Comparison of ENCODE assay signal across 31 mouse cellular contexts in the genomic region with DNA sequence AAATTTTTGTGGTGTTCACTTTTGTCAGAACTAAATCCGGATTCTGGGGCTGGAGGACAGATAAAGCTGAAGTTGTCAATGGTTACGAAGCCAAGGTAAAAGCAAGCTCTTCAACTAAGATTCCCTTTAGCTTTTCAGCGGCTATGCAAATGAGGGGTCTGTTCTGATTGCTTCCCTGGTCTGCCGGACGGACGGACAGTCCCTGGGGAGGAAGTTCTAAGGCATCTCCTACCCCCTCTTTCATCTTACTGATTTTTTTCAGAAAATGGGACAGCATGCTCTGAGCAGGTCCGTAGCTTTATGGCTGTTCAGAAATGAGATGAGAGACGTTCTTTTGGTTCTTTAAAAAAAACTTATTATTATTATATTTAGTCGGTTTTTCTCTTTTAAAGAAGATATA. TPM values are rescaled to one million over a fixed set of nuclear protein-coding genes. Genes with fewer than 3 reads are reported as not detected.
A peak's percentile ranks its signal among the peaks of the same experiment; 100 is the strongest.
DNase-seq lines count a peak whose midpoint lies in the region; ATAC-seq and TF ChIP-seq lines count a peak whose summit lies in the region.
"Had no signal": no experiment of that assay in that cellular context is flagged by ENCODE, and none has a peak within 500 bp of the region (broad histone marks: within the 10 kb centered on the region; RNA-seq: fewer than 3 reads in every experiment).

No protein-coding gene starts in this region.

- dilution Hi-C loops in CH12.LX (cut with MboI; ENCODE audit: extremely low pct_ligation_motif_present, extremely low pct_unique_long_range_greater_than_20kb, low sequenced_read_pairs), result no loop called here

- H3K4me1 ChIP-seq in forebrain, embryonic 15.5 days, result peaks cover 23% of the 10 kb centered on the region
- peaks cover 8% of the 10 kb centered on the region for H3K4me1 ChIP-seq in forebrain, embryonic 11.5 days (replicated peaks; ENCODE audit: control insufficient read depth, insufficient read depth, low read length)
- peaks cover 25% of the 10 kb centered on the region for H3K4me1 ChIP-seq in hindbrain, embryonic 15.5 days (replicated peaks)
- H3K4me1 ChIP-seq in hindbrain, embryonic 12.5 days, result peaks cover 33% of the 10 kb centered on the region
- H3K4me1 ChIP-seq in midbrain, embryonic 10.5 days, result peaks cover 41% of the 10 kb centered on the region
- H3K4me1 ChIP-seq in midbrain, embryonic 16.5 days (ENCODE audit: control insufficient read depth, insufficient read depth, low read length), result peaks cover 12% of the 10 kb centered on the region; the same call in 1 of the 2 replicates
- H3K4me1 ChIP-seq in CH12.LX (ENCODE audit: control insufficient read depth in 1 of 2, insufficient read depth in 2 of 2), result peaks cover 5 to 13% of the 10 kb centered on the region in 2 experiments; a peak in 3 of 4 replicates

- TF ChIP-seq RAD21 in CH12.LX (IDR thresholded peaks at IDR 0.05; ENCODE audit: low read depth, low read length), result no peak

- no peak overlapping the region for H3K4me3 ChIP-seq in forebrain, embryonic 15.5 days
- H3K4me3 ChIP-seq in forebrain, embryonic 11.5 days (ENCODE audit: low read depth, low read length), result no peak overlapping the region
- H3K4me3 ChIP-seq in hindbrain, embryonic 15.5 days, result no peak overlapping the region
- no peak overlapping the region for H3K4me3 ChIP-seq in hindbrain, embryonic 12.5 days
- H3K4me3 ChIP-seq in midbrain, embryonic 10.5 days, result no peak overlapping the region
- H3K4me3 ChIP-seq in midbrain, embryonic 16.5 days (ENCODE audit: low read depth, low read length), result no peak overlapping the region
- no peak overlapping the region for H3K4me3 ChIP-seq in CH12.LX (replicated peaks in 1 of 3; ENCODE audit: low read depth in 2 of 3, low read length in 2 of 3, poor library complexity in 1 of 3)
- H3K4me3 ChIP-seq: erythroblast, embryonic 14.5 days had no signal

- H3K4me2 ChIP-seq in forebrain, embryonic 15.5 days (replicated peaks), result no peak overlapping the region; the same call in 1 of the 2 replicates
- no peak overlapping the region for H3K4me2 ChIP-seq in forebrain, embryonic 11.5 days (ENCODE audit: low read depth, low read length, severe bottlenecking)
- no peak overlapping the region for H3K4me2 ChIP-seq in hindbrain, embryonic 15.5 days
- no peak overlapping the region for H3K4me2 ChIP-seq in hindbrain, embryonic 12.5 days (replicated peaks)
- no peak overlapping the region for H3K4me2 ChIP-seq in midbrain, embryonic 16.5 days (ENCODE audit: low read length)
- H3K4me2 ChIP-seq in CH12.LX (ENCODE audit: insufficient read depth, low read depth, poor library complexity, severe bottlenecking), result no peak overlapping the region

- H3K27me3 ChIP-seq in forebrain, embryonic 15.5 days, result no peaks in the 10 kb centered on the region
- no peaks in the 10 kb centered on the region for H3K27me3 ChIP-seq in forebrain, embryonic 11.5 days (ENCODE audit: control insufficient read depth, insufficient read depth, low read length)
- no peaks in the 10 kb centered on the region for H3K27me3 ChIP-seq in hindbrain, embryonic 15.5 days
- no peaks in the 10 kb centered on the region for H3K27me3 ChIP-seq in hindbrain, embryonic 12.5 days
- peaks cover 7% of the 10 kb centered on the region; the same call in 1 of the 2 replicates for H3K27me3 ChIP-seq in midbrain, embryonic 10.5 days (ENCODE audit: low read depth, poor library complexity, severe bottlenecking)
- H3K27me3 ChIP-seq in midbrain, embryonic 16.5 days (ENCODE audit: control insufficient read depth, insufficient read depth, low read depth, low read length), result no peaks in the 10 kb centered on the region
- H3K27me3 ChIP-seq in CH12.LX (replicated peaks), result no peaks in the 10 kb centered on the region
- H3K27me3 ChIP-seq: forebrain, embryonic 13.5 days; limb, embryonic 15.5 days; liver, embryonic 15.5 days; Patski had no signal

- no peaks in the 10 kb centered on the region for H3K79me2 ChIP-seq in CH12.LX (replicated peaks; ENCODE audit: control insufficient read depth, extremely low read depth, insufficient read depth, poor library complexity, severe bottlenecking)

- no peak for ATAC-seq in forebrain, embryonic 15.5 days (replicated peaks)
- no peak for ATAC-seq in forebrain, embryonic 11.5 days (replicated peaks; ENCODE audit: low FRiP score)
- ATAC-seq in hindbrain, embryonic 15.5 days (ENCODE audit: low FRiP score, low read depth), result no peak
- ATAC-seq in hindbrain, embryonic 12.5 days (ENCODE audit: low FRiP score), result no peak
- ATAC-seq in midbrain, embryonic 16.5 days, result no peak
- ATAC-seq: CD4-positive, CD25-positive, alpha-beta regulatory T cell, adult 4 months; Patski had no signal

- no peaks in the 10 kb centered on the region for H3K9me3 ChIP-seq in forebrain, embryonic 15.5 days
- no peaks in the 10 kb centered on the region for H3K9me3 ChIP-seq in forebrain, embryonic 11.5 days (ENCODE audit: control insufficient read depth, low read length)
- H3K9me3 ChIP-seq in hindbrain, embryonic 15.5 days, result no peaks in the 10 kb centered on the region
- H3K9me3 ChIP-seq in hindbrain, embryonic 12.5 days (replicated peaks), result no peaks in the 10 kb centered on the region
- no peaks in the 10 kb centered on the region for H3K9me3 ChIP-seq in midbrain, embryonic 10.5 days (replicated peaks)
- H3K9me3 ChIP-seq in midbrain, embryonic 16.5 days (replicated peaks; ENCODE audit: control insufficient read depth, low read length, poor library complexity, severe bottlenecking), result no peaks in the 10 kb centered on the region
- H3K9me3 ChIP-seq in CH12.LX (replicated peaks; ENCODE audit: low read length), result no peaks in the 10 kb centered on the region
- H3K9me3 ChIP-seq: embryonic facial prominence, embryonic 13.5 days; forebrain, embryonic 13.5 days; G1E; limb, embryonic 15.5 days; liver, embryonic 15.5 days had no signal

- no peak for TF ChIP-seq EP300 in CH12.LX (IDR thresholded peaks at IDR 0.05; ENCODE audit: low read length)

- H3K27ac ChIP-seq in forebrain, embryonic 15.5 days (replicated peaks), result no peak overlapping the region; the same call in 1 of the 2 replicates
- no peak overlapping the region for H3K27ac ChIP-seq in forebrain, embryonic 11.5 days (ENCODE audit: low read depth, low read length)
- H3K27ac ChIP-seq in hindbrain, embryonic 15.5 days (replicated peaks), result 0 out of 2 replicates have a peak overlapping the region, but pooled peaks have one; percentile 21
- no peak overlapping the region for H3K27ac ChIP-seq in hindbrain, embryonic 12.5 days
- H3K27ac ChIP-seq in midbrain, embryonic 10.5 days (replicated peaks), result 0 out of 2 replicates have a peak overlapping the region, but pooled peaks have one; percentile 76
- no peak overlapping the region for H3K27ac ChIP-seq in midbrain, embryonic 16.5 days (ENCODE audit: low read length)
- no peak overlapping the region for H3K27ac ChIP-seq in CH12.LX (ENCODE audit: insufficient read depth, low read depth)
- H3K27ac ChIP-seq: embryonic facial prominence, embryonic 13.5 days; kidney, postnatal 0 days; limb, embryonic 15.5 days; liver, embryonic 15.5 days; stomach, postnatal 0 days had no signal

- in situ Hi-C loops in CH12.LX (cut with MboI; ENCODE audit: low pct_ligation_motif_present, low pct_unique_long_range_greater_than_20kb, low sequenced_read_pairs), result no loop called here

- 63% methylated on average over 9 of the region's 9 CpGs for WGBS in forebrain, embryonic 15.5 days
- 74% methylated on average over 9 of the region's 9 CpGs for WGBS in forebrain, embryonic 11.5 days
- WGBS in hindbrain, embryonic 15.5 days, result 44% methylated on average over 9 of the region's 9 CpGs
- 55% methylated on average over 9 of the region's 9 CpGs for WGBS in hindbrain, embryonic 12.5 days
- WGBS in midbrain, embryonic 10.5 days, result 61% methylated on average over 9 of the region's 9 CpGs
- 46% methylated on average over 9 of the region's 9 CpGs for WGBS in midbrain, embryonic 16.5 days

- no peak for TF ChIP-seq POLR2A in CH12.LX (IDR thresholded peaks at IDR 0.05; ENCODE audit: low read depth, low read length)

- no peak for DNase-seq in forebrain, embryonic 11.5 days (ENCODE audit: low spot score)
- DNase-seq in midbrain, embryonic 10.5 days (ENCODE audit: low spot score), result no peak
- no peak for DNase-seq in CH12.LX (ENCODE audit: extremely low read depth)
- no peak for DNase-seq in ovary, postnatal 14 days (ENCODE audit: low spot score)
- DNase-seq: right cerebral cortex, postnatal 14 days; thymus, adult 2 months had no signal

- peaks cover 62% of the 10 kb centered on the region for H3K36me3 ChIP-seq in forebrain, embryonic 15.5 days
- no peaks in the 10 kb centered on the region; the same call in 1 of the 2 replicates for H3K36me3 ChIP-seq in forebrain, embryonic 11.5 days (ENCODE audit: control insufficient read depth, insufficient read depth, low read length)
- peaks cover 60% of the 10 kb centered on the region for H3K36me3 ChIP-seq in hindbrain, embryonic 15.5 days
- peaks cover 69% of the 10 kb centered on the region for H3K36me3 ChIP-seq in hindbrain, embryonic 12.5 days
- H3K36me3 ChIP-seq in midbrain, embryonic 10.5 days, result peaks cover 66% of the 10 kb centered on the region
- peaks cover 30% of the 10 kb centered on the region for H3K36me3 ChIP-seq in midbrain, embryonic 16.5 days (ENCODE audit: control insufficient read depth, insufficient read depth, low read length)
- peaks cover 70 to 95% of the 10 kb centered on the region in 2 experiments for H3K36me3 ChIP-seq in CH12.LX (replicated peaks in 1 of 2; ENCODE audit: control insufficient read depth in 1 of 2, insufficient read depth in 1 of 2, low read length in 1 of 2)

- H3K9ac ChIP-seq in forebrain, embryonic 15.5 days (replicated peaks), result 0 out of 2 replicates have a peak overlapping the region, but pooled peaks have one; percentile 3
- no peak overlapping the region for H3K9ac ChIP-seq in forebrain, embryonic 11.5 days (ENCODE audit: low read length)
- H3K9ac ChIP-seq in hindbrain, embryonic 15.5 days, result no peak overlapping the region
- H3K9ac ChIP-seq in hindbrain, embryonic 12.5 days, result no peak overlapping the region; the same call in 1 of the 2 replicates
- no peak overlapping the region for H3K9ac ChIP-seq in midbrain, embryonic 16.5 days (ENCODE audit: low read depth, low read length)
- no peak overlapping the region for H3K9ac ChIP-seq in CH12.LX (ENCODE audit: insufficient read depth, low read depth)
- H3K9ac ChIP-seq: limb, embryonic 15.5 days; liver, embryonic 15.5 days had no signal

- TF ChIP-seq CTCF in CH12.LX (conservative IDR thresholded peaks at IDR 0.05 in 1 of 2, IDR thresholded peaks at IDR 0.05 in 1 of 2; ENCODE audit: low read depth in 2 of 2, low read length in 2 of 2), result no peak

RNA-seq across cellular contexts. Expression of a gene that starts 20.3 kb away (rescaled TPM):
- polyA plus RNA-seq in forebrain, embryonic 15.5 days (2015; fragmentation: Nextera tagmentation; extraction: Ambion mirVana), result 46.6 and 52.5 TPM in 2 replicates
- 39.3 and 41.5 TPM in 2 replicates for polyA plus RNA-seq in forebrain, embryonic 11.5 days (2014; fragmentation: Nextera tagmentation; extraction: Ambion mirVana)
- 51.2 and 52.8 TPM in 2 replicates for polyA plus RNA-seq in hindbrain, embryonic 15.5 days (2015; fragmentation: Nextera tagmentation; extraction: Ambion mirVana)
- polyA plus RNA-seq in hindbrain, embryonic 12.5 days (2016; fragmentation: Nextera tagmentation; extraction: Ambion mirVana), result 47.2 and 57.1 TPM in 2 replicates
- polyA plus RNA-seq in midbrain, embryonic 10.5 days (2016; fragmentation: Nextera tagmentation; extraction: Ambion mirVana), result 34.4 and 38.1 TPM in 2 replicates
- 48.4 and 54.1 TPM in 2 replicates for polyA plus RNA-seq in midbrain, embryonic 16.5 days (2015; fragmentation: Nextera tagmentation; extraction: Ambion mirVana)
- 19.3 and 22.1 TPM in 2 replicates for total RNA-seq in CH12.LX (2012; rRNA removed)
- total RNA-seq in CH12.LX (2014; rRNA removed), result 9.4 and 12.3 TPM in 2 replicates
- 25.5 and 29.4 TPM in 2 replicates for polyA plus RNA-seq in CH12.LX (2012; ENCODE audit: insufficient read length, low read depth)

RNA-seq across cellular contexts. Expression of a gene that starts 21.2 kb away (rescaled TPM):
- 31.4 and 32.8 TPM in 2 replicates for polyA plus RNA-seq in forebrain, embryonic 15.5 days (2015; fragmentation: Nextera tagmentation; extraction: Ambion mirVana)
- 61.8 and 71.8 TPM in 2 replicates for polyA plus RNA-seq in forebrain, embryonic 11.5 days (2014; fragmentation: Nextera tagmentation; extraction: Ambion mirVana)
- 35.8 and 36.2 TPM in 2 replicates for polyA plus RNA-seq in hindbrain, embryonic 15.5 days (2015; fragmentation: Nextera tagmentation; extraction: Ambion mirVana)
- polyA plus RNA-seq in hindbrain, embryonic 12.5 days (2016; fragmentation: Nextera tagmentation; extraction: Ambion mirVana), result 80.2 and 81.9 TPM in 2 replicates
- 50.1 and 54.0 TPM in 2 replicates for polyA plus RNA-seq in midbrain, embryonic 10.5 days (2016; fragmentation: Nextera tagmentation; extraction: Ambion mirVana)
- 24.3 and 29.0 TPM in 2 replicates for polyA plus RNA-seq in midbrain, embryonic 16.5 days (2015; fragmentation: Nextera tagmentation; extraction: Ambion mirVana)
- total RNA-seq in CH12.LX (2012; rRNA removed) (73.8 and 82.3 TPM in 2 replicates), CH12.LX (2014; rRNA removed) (80.8 and 89.4 TPM in 2 replicates)
- 121 and 123 TPM in 2 replicates for polyA plus RNA-seq in CH12.LX (2012; ENCODE audit: insufficient read length, low read depth)

RNA-seq across cellular contexts. Expression of a gene that starts 27.6 kb away (rescaled TPM):
- polyA plus RNA-seq in forebrain, embryonic 15.5 days (2015; fragmentation: Nextera tagmentation; extraction: Ambion mirVana), result 215 and 218 TPM in 2 replicates
- polyA plus RNA-seq in forebrain, embryonic 11.5 days (2014; fragmentation: Nextera tagmentation; extraction: Ambion mirVana), result 133 and 149 TPM in 2 replicates
- polyA plus RNA-seq in hindbrain, embryonic 15.5 days (2015; fragmentation: Nextera tagmentation; extraction: Ambion mirVana), result 266 and 286 TPM in 2 replicates
- 165 TPM in 2 replicates for polyA plus RNA-seq in hindbrain, embryonic 12.5 days (2016; fragmentation: Nextera tagmentation; extraction: Ambion mirVana)
- 133 and 143 TPM in 2 replicates for polyA plus RNA-seq in midbrain, embryonic 10.5 days (2016; fragmentation: Nextera tagmentation; extraction: Ambion mirVana)
- polyA plus RNA-seq in midbrain, embryonic 16.5 days (2015; fragmentation: Nextera tagmentation; extraction: Ambion mirVana), result 272 and 306 TPM in 2 replicates
- total RNA-seq in CH12.LX (2012; rRNA removed) (15.5 and 17.5 TPM in 2 replicates), CH12.LX (2014; rRNA removed) (39.1 and 39.7 TPM in 2 replicates)
- 31.4 and 35.5 TPM in 2 replicates for polyA plus RNA-seq in CH12.LX (2012; ENCODE audit: insufficient read length, low read depth)

RNA-seq across cellular contexts. Expression of a gene that starts 57.8 kb away (rescaled TPM):
- polyA plus RNA-seq in forebrain, embryonic 15.5 days (2015; fragmentation: Nextera tagmentation; extraction: Ambion mirVana), result not detected in 2 replicates
- polyA plus RNA-seq in forebrain, embryonic 11.5 days (2014; fragmentation: Nextera tagmentation; extraction: Ambion mirVana), result not detected in 2 replicates
- polyA plus RNA-seq in hindbrain, embryonic 15.5 days (2015; fragmentation: Nextera tagmentation; extraction: Ambion mirVana), result not detected in 2 replicates
- polyA plus RNA-seq in hindbrain, embryonic 12.5 days (2016; fragmentation: Nextera tagmentation; extraction: Ambion mirVana), result not detected in 2 replicates
- not detected in 2 replicates for polyA plus RNA-seq in midbrain, embryonic 10.5 days (2016; fragmentation: Nextera tagmentation; extraction: Ambion mirVana)
- not detected in 2 replicates for polyA plus RNA-seq in midbrain, embryonic 16.5 days (2015; fragmentation: Nextera tagmentation; extraction: Ambion mirVana)
- total RNA-seq in CH12.LX (2012; rRNA removed) (not detected in 2 replicates), CH12.LX (2014; rRNA removed) (not detected in 2 replicates)
- not detected in 2 replicates for polyA plus RNA-seq in CH12.LX (2012; ENCODE audit: insufficient read length, low read depth)
- total RNA-seq: adrenal gland, adult 18-20 months; adrenal gland, postnatal 36 days; G1E; gastrocnemius, adult 8-10 months; heart, postnatal 25 days; layer of hippocampus, postnatal 14 days; left cerebral cortex, adult 8-10 months; left cerebral cortex, postnatal 4 days had no signal
- polyA plus RNA-seq: CD4-positive, CD25-positive, alpha-beta regulatory T cell, adult 4 months; forebrain, embryonic 13.5 days; frontal cortex, adult 2 months; G1E; gonadal fat pad, adult 2 months; kidney, adult 2 months; kidney, postnatal 0 days; large intestine, adult 2 months; limb, embryonic 15.5 days; liver, embryonic 15.5 days; stomach, postnatal 0 days; thymus, adult 2 months had no signal

Comparison
In these comparisons a context has a peak if more than half of its experiments do, and no peak if none do; other contexts are left out.
1. H3K27ac ChIP-seq: peak in hindbrain, embryonic 15.5 days (single experiment) and midbrain, embryonic 10.5 days (single experiment); none in forebrain, embryonic 15.5 days (single experiment), forebrain, embryonic 11.5 days (single experiment), hindbrain, embryonic 12.5 days (single experiment), midbrain, embryonic 16.5 days (single experiment) and CH12.LX (single experiment).